Mouse (Mus musculus) layer of hippocampus, adult 9-10 months (tissue): ENCODE data around the gene Gm7247.
"Not testable (repeated sequence)": the region's sequence is repeated elsewhere in the genome, so short reads cannot be mapped to it uniquely, and the experiment has no call there.

Experiments
- DNase-seq: peaks from one replicate; pipeline ENCODE4 v3.0.0; 2022; ENCODE audit warnings: low spot score

The Gm7247 gene

GRCm38 (mm10) chr14:51495781-51496180, 134.2 kb downstream of the Gm7247 start:
- no peak for DNase-seq

- DNase-seq = no peak
Measured at GRCm38 (mm10) chr14:51496955-51497354, 135.4 kb downstream of the Gm7247 start.

GRCm38 (mm10) chr14:51497958-51498357, 136.4 kb downstream of the Gm7247 start:
- DNase-seq = no peak

DNA sequence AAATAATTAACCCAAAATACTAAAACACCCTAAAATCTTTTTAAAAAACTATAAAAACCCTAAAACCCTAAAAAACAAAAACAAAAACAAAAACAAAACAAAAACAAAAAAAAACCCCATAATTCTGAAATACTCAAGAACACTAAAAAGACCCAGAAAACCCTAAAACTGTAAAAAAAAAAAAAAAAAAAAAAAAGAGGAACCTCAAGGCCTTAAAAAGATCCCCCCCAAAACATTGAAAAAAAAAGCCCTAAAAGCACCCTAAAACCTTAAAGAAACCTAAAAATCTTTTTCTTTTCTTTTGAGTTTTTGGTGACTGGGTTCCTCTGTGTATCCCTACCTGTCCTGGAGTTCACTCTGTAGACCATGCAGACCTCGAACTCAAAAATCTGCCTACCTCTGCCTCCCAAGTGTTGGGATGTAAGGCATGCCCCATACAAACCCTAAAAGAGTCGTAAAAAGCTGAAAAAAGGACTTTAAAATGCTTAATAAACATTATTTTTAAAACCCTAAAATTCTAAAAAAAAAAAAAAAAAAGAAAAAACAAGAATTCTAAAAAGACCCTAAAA, 138.2 kb downstream of the Gm7247 start:
- DNase-seq = no peak

DNA sequence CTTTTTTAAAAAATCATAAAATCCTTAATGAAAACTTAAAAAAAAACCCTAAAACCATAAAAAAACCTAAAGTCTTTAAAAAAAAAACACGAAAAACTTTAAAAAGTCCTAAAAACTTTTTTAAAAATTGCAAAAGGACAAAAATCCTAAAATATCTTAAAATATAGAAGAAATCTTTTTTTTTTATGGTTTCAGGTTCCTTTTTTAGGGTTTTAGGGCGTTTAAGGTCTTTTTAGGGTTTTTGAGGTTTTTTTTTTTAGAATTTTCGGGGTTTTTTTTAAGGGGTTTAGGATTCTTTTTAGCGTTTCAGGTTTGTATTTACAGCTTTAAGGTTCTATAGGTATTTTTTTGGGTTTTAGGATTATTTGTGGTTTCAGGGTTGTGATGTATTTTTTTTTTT, 138.9 kb downstream of the Gm7247 start:
- no peak for DNase-seq

- no peak for DNase-seq
Measured at GRCm38 (mm10) chr14:51507416-51507815, 145.9 kb downstream of the Gm7247 start.

GRCm38 (mm10) chr14:51552490-51552889, 190.9 kb downstream of the Gm7247 start, which contains the start of gene Gm5622:
Gm5622 (plus strand) TSS chr14:51552790.
- no peak for DNase-seq

DNA sequence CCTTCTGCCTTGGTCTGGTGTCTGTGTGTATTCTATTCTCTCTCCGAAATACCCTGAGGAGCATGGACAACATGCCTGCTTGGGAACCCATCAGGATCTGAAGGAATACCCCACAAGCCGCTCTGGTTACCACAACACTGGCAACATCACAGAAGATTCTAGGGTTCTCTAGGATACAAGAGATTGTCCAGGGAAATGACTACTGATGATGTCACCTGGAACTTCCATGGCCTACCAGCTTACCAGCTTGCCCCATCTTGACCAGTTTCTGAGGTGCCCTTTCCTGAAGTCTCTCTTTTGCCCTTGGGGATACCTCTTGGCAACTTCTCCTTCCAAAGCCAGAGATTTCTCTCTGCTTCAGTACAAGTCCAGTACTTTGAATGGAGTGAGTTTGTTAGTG, 212.4 kb downstream of the Gm7247 start, which contains the start of gene Gm17175:
Gene Gm17175 (minus strand): TSS at position 101 of the 400 bp plus-strand sequence.
- DNase-seq = not testable (repeated sequence)

DNA sequence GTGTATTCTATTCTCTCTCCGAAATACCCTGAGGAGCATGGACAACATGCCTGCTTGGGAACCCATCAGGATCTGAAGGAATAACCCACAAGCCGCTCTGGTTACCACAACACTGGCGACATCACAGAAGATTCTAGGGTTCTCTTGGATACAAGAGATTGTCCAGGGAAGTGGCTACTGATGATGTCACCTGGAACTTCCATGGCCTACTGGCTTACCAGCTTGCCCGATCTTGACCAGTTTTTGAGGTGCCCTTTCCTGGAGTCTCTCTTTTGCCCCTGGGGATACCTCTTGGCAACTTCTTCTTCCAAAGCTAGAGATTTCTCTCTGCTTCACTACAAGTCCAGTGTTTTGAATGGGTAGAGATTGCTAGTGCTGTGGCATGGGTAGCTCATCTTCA, 230.5 kb downstream of the Gm7247 start, which contains the start of gene Gm17174:
Gene Gm17174 (minus strand): TSS at position 101 of the 400 bp plus-strand sequence.
- DNase-seq = not testable (repeated sequence)

DNA sequence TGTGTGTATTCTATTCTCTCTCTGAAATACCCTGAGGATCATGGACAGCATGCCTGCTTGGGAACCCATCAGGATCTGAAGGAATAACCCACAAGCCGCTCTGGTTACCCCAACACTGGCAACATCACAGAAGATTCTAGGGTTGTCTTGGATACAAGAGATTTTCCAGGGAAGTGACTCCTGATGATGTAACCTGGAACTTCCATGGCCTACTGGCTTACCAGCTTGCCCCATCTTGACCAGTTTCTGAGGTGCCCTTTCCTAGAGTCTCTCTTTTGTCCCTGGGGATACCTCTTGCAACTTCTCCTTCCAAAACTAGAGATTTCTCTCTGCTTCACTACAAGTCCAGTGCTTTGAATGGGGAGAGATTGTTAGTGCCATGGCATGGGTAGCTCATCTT, 249.7 kb downstream of the Gm7247 start, which contains the start of gene Gm17078:
Gene Gm17078 (minus strand): TSS at position 101 of the 400 bp plus-strand sequence.
- DNase-seq = no peak
